Mouse (Mus musculus): Measurements from ENCODE around the gene Ints14. TPM values are rescaled to one million over a fixed set of nuclear protein-coding genes. Genes with fewer than 3 reads are reported as not detected.
"Not testable (repeated sequence)": the region's sequence is repeated elsewhere in the genome, so short reads cannot be mapped to it uniquely, and the experiment has no call there.

Ints14 gene
- polyA plus RNA-seq, 1 experiment from 2014 or later = 64.1 TPM

- H3K36me3 ChIP-seq (ENCODE audit: insufficient read depth) = peaks cover 95% of the 10 kb centered on the region
- WGBS = 79% methylated on average over 1 of the region's 1 CpGs
These were observed 21.2 kb downstream of the Ints14 start for GRCm38 (mm10) chr9:64981904-64982303.

GRCm38 (mm10) chr9:64985037-64985794 lies 24.5 kb downstream of the Ints14 start:
- H3K4me2 ChIP-seq = no peak overlapping the region
- no peak overlapping the region for H3K9ac ChIP-seq
- no peaks in the 10 kb centered on the region for H3K27me3 ChIP-seq (ENCODE audit: insufficient read depth, low read length)
- WGBS = 60% methylated on average over 8 of the region's 8 CpGs
- H3K27ac ChIP-seq (ENCODE audit: low read depth) = no peak overlapping the region
- no peak for ATAC-seq (ENCODE audit: insufficient read depth)
- H3K4me1 ChIP-seq (ENCODE audit: insufficient read depth) = no peaks in the 10 kb centered on the region
- peaks cover 86% of the 10 kb centered on the region for H3K36me3 ChIP-seq (ENCODE audit: insufficient read depth)
- no peaks in the 10 kb centered on the region for H3K9me3 ChIP-seq (ENCODE audit: low read depth, low read length)
- no peak for DNase-seq
- no peak overlapping the region for H3K4me3 ChIP-seq (ENCODE audit: low read depth, low read length)
- no peak for TF ChIP-seq CTCF (IDR thresholded peaks at IDR 0.05; ENCODE audit: low read depth)

More at GRCm38 (mm10) chr9:64981904-64982303, 21.2 kb downstream of the Ints14 start:
- ATAC-seq (ENCODE audit: insufficient read depth) (no peak), DNase-seq (no peak)
- Histone ChIP-seq H3K9me3 (ENCODE audit: low read depth, low read length) (no peaks in the 10 kb centered on the region), H3K27me3 (ENCODE audit: insufficient read depth, low read length) (no peaks in the 10 kb centered on the region), H3K4me3 (ENCODE audit: low read depth, low read length) (no peak overlapping the region), H3K4me1 (ENCODE audit: insufficient read depth) (no peaks in the 10 kb centered on the region), H3K9ac (no peak overlapping the region), H3K27ac (ENCODE audit: low read depth) (no peak overlapping the region), H3K4me2 (no peak overlapping the region)
- TF ChIP-seq CTCF (IDR thresholded peaks at IDR 0.05; ENCODE audit: low read depth) = no peak

- H3K27me3 ChIP-seq (ENCODE audit: insufficient read depth, low read length) = no peaks in the 10 kb centered on the region
- H3K4me1 ChIP-seq (ENCODE audit: insufficient read depth) = no peaks in the 10 kb centered on the region
- TF ChIP-seq CTCF (IDR thresholded peaks at IDR 0.05; ENCODE audit: low read depth) = no peak
- H3K9ac ChIP-seq = no peak overlapping the region
- H3K27ac ChIP-seq (ENCODE audit: low read depth) = no peak overlapping the region
- 75% methylated on average over 9 of the region's 9 CpGs for WGBS
- H3K9me3 ChIP-seq (ENCODE audit: low read depth, low read length) = no peaks in the 10 kb centered on the region
- no peak for ATAC-seq (ENCODE audit: insufficient read depth)
- H3K4me3 ChIP-seq (ENCODE audit: low read depth, low read length) = no peak overlapping the region
- no peak overlapping the region for H3K4me2 ChIP-seq
- peaks cover 86% of the 10 kb centered on the region for H3K36me3 ChIP-seq (ENCODE audit: insufficient read depth)
- no peak for DNase-seq
These were observed 25.1 kb downstream of the Ints14 start for GRCm38 (mm10) chr9:64985807-64986206.

- TF ChIP-seq CTCF (IDR thresholded peaks at IDR 0.05; ENCODE audit: low read depth) = no peak
- ATAC-seq (ENCODE audit: insufficient read depth) (no peak), DNase-seq (no peak)
- Histone ChIP-seq H3K27me3 (ENCODE audit: insufficient read depth, low read length) (no peaks in the 10 kb centered on the region), H3K9ac (no peak overlapping the region), H3K9me3 (ENCODE audit: low read depth, low read length) (no peaks in the 10 kb centered on the region), H3K27ac (ENCODE audit: low read depth) (no peak overlapping the region), H3K4me1 (ENCODE audit: insufficient read depth) (no peaks in the 10 kb centered on the region), H3K36me3 (ENCODE audit: insufficient read depth) (peaks cover 80% of the 10 kb centered on the region), H3K4me2 (no peak overlapping the region), H3K4me3 (ENCODE audit: low read depth, low read length) (no peak overlapping the region)
- 96% methylated on average over 2 of the region's 2 CpGs for WGBS
These were observed 26.9 kb downstream of the Ints14 start for GRCm38 (mm10) chr9:64987651-64988050.

GRCm38 (mm10) chr9:64988443-64988842 lies 27.7 kb downstream of the Ints14 start:
- Histone ChIP-seq H3K9me3 (ENCODE audit: low read depth, low read length) (no peaks in the 10 kb centered on the region), H3K9ac (no peak overlapping the region), H3K27me3 (ENCODE audit: insufficient read depth, low read length) (no peaks in the 10 kb centered on the region), H3K4me2 (no peak overlapping the region), H3K36me3 (ENCODE audit: insufficient read depth) (peaks cover 77% of the 10 kb centered on the region), H3K27ac (ENCODE audit: low read depth) (no peak overlapping the region), H3K4me3 (ENCODE audit: low read depth, low read length) (no peak overlapping the region), H3K4me1 (ENCODE audit: insufficient read depth) (no peaks in the 10 kb centered on the region)
- no peak for TF ChIP-seq CTCF (IDR thresholded peaks at IDR 0.05; ENCODE audit: low read depth)
- WGBS = 76% methylated on average over 6 of the region's 6 CpGs
- DNase-seq (no peak), ATAC-seq (ENCODE audit: insufficient read depth) (no peak)

GRCm38 (mm10) chr9:64990291-64990690 lies 29.6 kb downstream of the Ints14 start:
- no peak for TF ChIP-seq CTCF (IDR thresholded peaks at IDR 0.05; ENCODE audit: low read depth)
- H3K36me3 ChIP-seq (ENCODE audit: insufficient read depth) = peaks cover 68% of the 10 kb centered on the region
- ATAC-seq (ENCODE audit: insufficient read depth) = no peak
- no peak overlapping the region for H3K27ac ChIP-seq (ENCODE audit: low read depth)
- WGBS = 78% methylated on average over 7 of the region's 7 CpGs
- no peak overlapping the region for H3K4me3 ChIP-seq (ENCODE audit: low read depth, low read length)
- H3K27me3 ChIP-seq (ENCODE audit: insufficient read depth, low read length) = no peaks in the 10 kb centered on the region
- H3K9ac ChIP-seq = no peak overlapping the region
- H3K9me3 ChIP-seq (ENCODE audit: low read depth, low read length) = no peaks in the 10 kb centered on the region
- H3K4me2 ChIP-seq = no peak overlapping the region
- no peaks in the 10 kb centered on the region for H3K4me1 ChIP-seq (ENCODE audit: insufficient read depth)
- no peak for DNase-seq

GRCm38 (mm10) chr9:64995464-64995863 lies 34.8 kb downstream of the Ints14 start:
- 73% methylated on average over 1 of the region's 1 CpGs for WGBS

More at GRCm38 (mm10) chr9:64995464-64995863, 34.8 kb downstream of the Ints14 start:
- not testable (repeated sequence) for H3K27me3 ChIP-seq (ENCODE audit: insufficient read depth, low read length); H3K9ac ChIP-seq; H3K9me3 ChIP-seq (ENCODE audit: low read depth, low read length); H3K4me1 ChIP-seq (ENCODE audit: insufficient read depth); ATAC-seq (ENCODE audit: insufficient read depth); H3K27ac ChIP-seq (ENCODE audit: low read depth); H3K4me3 ChIP-seq (ENCODE audit: low read depth, low read length); H3K4me2 ChIP-seq; DNase-seq
- peaks cover 55% of the 10 kb centered on the region for H3K36me3 ChIP-seq (ENCODE audit: insufficient read depth)
